ENCODE assay signal across 21 mouse cellular contexts in the genomic region with DNA sequence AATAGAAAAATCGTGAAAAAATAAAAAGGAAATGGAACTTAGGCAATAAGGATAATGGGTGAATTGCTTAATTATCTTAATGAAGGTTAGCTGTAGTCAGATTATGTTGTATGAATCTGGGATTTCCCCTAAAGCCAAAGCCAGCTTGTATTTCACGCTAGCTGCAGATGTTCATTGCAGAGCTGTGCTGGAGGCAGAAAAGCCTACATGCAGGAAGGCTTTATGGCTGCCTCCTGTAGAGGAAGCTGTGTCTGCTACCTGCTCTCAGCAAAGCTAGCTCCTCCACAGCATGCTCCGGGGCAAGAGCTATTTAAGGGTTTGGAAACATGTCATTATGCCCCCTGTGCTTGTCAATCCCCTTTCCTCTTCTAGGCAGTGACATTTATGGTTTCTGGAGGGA. TPM values are rescaled to one million over a fixed set of nuclear protein-coding genes. Genes with fewer than 3 reads are reported as not detected.
DNase-seq lines count a peak whose midpoint lies in the region; ATAC-seq and TF ChIP-seq lines count a peak whose summit lies in the region.
"Had no signal": no experiment of that assay in that cellular context is flagged by ENCODE, and none has a peak within 500 bp of the region (broad histone marks: within the 10 kb centered on the region; RNA-seq: fewer than 3 reads in every experiment).

No protein-coding gene starts in this region.

- peak; percentile 15 for DNase-seq in embryonic facial prominence, embryonic 11.5 days (ENCODE audit: low spot score)
- no peak for DNase-seq in embryonic facial prominence, embryonic 10.5 days (ENCODE audit: low spot score)
- DNase-seq in brain, embryonic 14.5 days (ENCODE audit: low read depth): peak; percentile 11
- no peak for DNase-seq in kidney, postnatal 25 days
- DNase-seq in lung, postnatal 36 days: no peak
- DNase-seq: adrenal gland, postnatal 10 days; B cell, adult 2 months; cerebellum, adult 18-20 months; cerebellum, adult 9-11 months; cerebellum, postnatal 36 days; gastrocnemius, postnatal 10 days; heart, adult 18-20 months; heart, postnatal 14 days had no signal

- no peaks in the 10 kb centered on the region for H3K36me3 ChIP-seq in embryonic facial prominence, embryonic 11.5 days (replicated peaks; ENCODE audit: control insufficient read depth, insufficient read depth, low read depth, low read length)
- H3K36me3 ChIP-seq in embryonic facial prominence, embryonic 10.5 days (replicated peaks): no peaks in the 10 kb centered on the region
- no peaks in the 10 kb centered on the region for H3K36me3 ChIP-seq in neural tube, embryonic 13.5 days
- no peaks in the 10 kb centered on the region for H3K36me3 ChIP-seq in neural tube, embryonic 15.5 days
- H3K36me3 ChIP-seq: forebrain, embryonic 15.5 days; heart, embryonic 10.5 days; heart, embryonic 15.5 days; hindbrain, embryonic 13.5 days had no signal

- no peak overlapping the region for H3K27ac ChIP-seq in embryonic facial prominence, embryonic 11.5 days (replicated peaks; ENCODE audit: low read depth, low read length)
- no peak overlapping the region for H3K27ac ChIP-seq in embryonic facial prominence, embryonic 10.5 days (replicated peaks)
- H3K27ac ChIP-seq in neural tube, embryonic 13.5 days (replicated peaks): 0 out of 2 replicates have a peak overlapping the region, but pooled peaks have one; percentile 13
- H3K27ac ChIP-seq in neural tube, embryonic 15.5 days (replicated peaks): no peak overlapping the region
- H3K27ac ChIP-seq: forebrain, embryonic 15.5 days; heart, embryonic 10.5 days; heart, embryonic 15.5 days; hindbrain, embryonic 13.5 days; hindbrain, postnatal 0 days had no signal

- 50% methylated on average over 3 of the region's 3 CpGs for WGBS in embryonic facial prominence, embryonic 11.5 days
- 54% methylated on average over 3 of the region's 3 CpGs for WGBS in embryonic facial prominence, embryonic 10.5 days
- WGBS in neural tube, embryonic 13.5 days: 58% methylated on average over 3 of the region's 3 CpGs
- 55% methylated on average over 3 of the region's 3 CpGs for WGBS in neural tube, embryonic 15.5 days

- H3K9ac ChIP-seq in embryonic facial prominence, embryonic 11.5 days (replicated peaks; ENCODE audit: low read length): no peak overlapping the region
- H3K9ac ChIP-seq in neural tube, embryonic 13.5 days: no peak overlapping the region
- no peak overlapping the region for H3K9ac ChIP-seq in neural tube, embryonic 15.5 days (replicated peaks)
- H3K9ac ChIP-seq: forebrain, embryonic 15.5 days; heart, embryonic 15.5 days; hindbrain, embryonic 13.5 days had no signal

- ATAC-seq in embryonic facial prominence, embryonic 11.5 days (replicated peaks; ENCODE audit: insufficient number of reproducible peaks, low FRiP score, low TSS enrichment, low read depth): no peak
- ATAC-seq in neural tube, embryonic 13.5 days (ENCODE audit: low read depth): no peak
- no peak for ATAC-seq in neural tube, embryonic 15.5 days (ENCODE audit: low FRiP score)
- ATAC-seq: CD4-positive, CD25-positive, alpha-beta regulatory T cell, adult 4 months; forebrain, embryonic 15.5 days; hindbrain, postnatal 0 days had no signal

- no peak for TF ChIP-seq POLR2A in brain, embryonic 14.5 days (IDR thresholded peaks at IDR 0.05; ENCODE audit: borderline replicate concordance, extremely low read depth, insufficient read depth, insufficient read length, poor library complexity, severe bottlenecking)

- H3K4me3 ChIP-seq in embryonic facial prominence, embryonic 11.5 days (ENCODE audit: low read depth, low read length): no peak overlapping the region
- H3K4me3 ChIP-seq in embryonic facial prominence, embryonic 10.5 days: no peak overlapping the region
- H3K4me3 ChIP-seq in neural tube, embryonic 13.5 days: no peak overlapping the region
- no peak overlapping the region for H3K4me3 ChIP-seq in neural tube, embryonic 15.5 days (replicated peaks)
- H3K4me3 ChIP-seq: forebrain, embryonic 15.5 days; heart, embryonic 10.5 days; heart, embryonic 15.5 days; hindbrain, embryonic 13.5 days had no signal

- H3K4me1 ChIP-seq in embryonic facial prominence, embryonic 11.5 days (ENCODE audit: control insufficient read depth, insufficient read depth, low read length): no peaks in the 10 kb centered on the region
- H3K4me1 ChIP-seq in embryonic facial prominence, embryonic 10.5 days: peaks cover 6% of the 10 kb centered on the region
- no peaks in the 10 kb centered on the region for H3K4me1 ChIP-seq in neural tube, embryonic 13.5 days (replicated peaks)
- no peaks in the 10 kb centered on the region; the same call in 1 of the 2 replicates for H3K4me1 ChIP-seq in neural tube, embryonic 15.5 days
- H3K4me1 ChIP-seq: forebrain, embryonic 15.5 days; heart, embryonic 10.5 days; heart, embryonic 15.5 days had no signal

- no peak overlapping the region for H3K4me2 ChIP-seq in embryonic facial prominence, embryonic 11.5 days (ENCODE audit: low read depth, low read length)
- no peak overlapping the region for H3K4me2 ChIP-seq in neural tube, embryonic 13.5 days
- no peak overlapping the region for H3K4me2 ChIP-seq in neural tube, embryonic 15.5 days
- H3K4me2 ChIP-seq: forebrain, embryonic 15.5 days; heart, embryonic 15.5 days; hindbrain, embryonic 13.5 days had no signal

- no peaks in the 10 kb centered on the region for H3K9me3 ChIP-seq in embryonic facial prominence, embryonic 11.5 days (replicated peaks; ENCODE audit: control insufficient read depth, low read length)
- H3K9me3 ChIP-seq in embryonic facial prominence, embryonic 10.5 days: no peaks in the 10 kb centered on the region
- H3K9me3 ChIP-seq in neural tube, embryonic 13.5 days: no peaks in the 10 kb centered on the region
- no peaks in the 10 kb centered on the region for H3K9me3 ChIP-seq in neural tube, embryonic 15.5 days (replicated peaks)
- H3K9me3 ChIP-seq: forebrain, embryonic 15.5 days; heart, embryonic 10.5 days; heart, embryonic 15.5 days; hindbrain, embryonic 13.5 days had no signal

- TF ChIP-seq CTCF in brain, embryonic 14.5 days (IDR thresholded peaks at IDR 0.05; ENCODE audit: borderline replicate concordance, extremely low read depth, insufficient read depth, insufficient read length): no peak

- no peaks in the 10 kb centered on the region for H3K27me3 ChIP-seq in embryonic facial prominence, embryonic 11.5 days (ENCODE audit: control insufficient read depth, insufficient read depth, low read length)
- no peaks in the 10 kb centered on the region for H3K27me3 ChIP-seq in embryonic facial prominence, embryonic 10.5 days (replicated peaks; ENCODE audit: low read depth, poor library complexity, severe bottlenecking)
- no peaks in the 10 kb centered on the region for H3K27me3 ChIP-seq in neural tube, embryonic 13.5 days
- H3K27me3 ChIP-seq in neural tube, embryonic 15.5 days (replicated peaks): no peaks in the 10 kb centered on the region
- H3K27me3 ChIP-seq: forebrain, embryonic 15.5 days; heart, embryonic 15.5 days; hindbrain, embryonic 13.5 days had no signal

RNA-seq across cellular contexts. Expression of a gene that starts 9.3 kb away (rescaled TPM):
- 12.9 and 13.0 TPM in 2 replicates for polyA plus RNA-seq in embryonic facial prominence, embryonic 11.5 days (2014; fragmentation: Nextera tagmentation; extraction: Ambion mirVana)
- polyA plus RNA-seq in embryonic facial prominence, embryonic 10.5 days (2016; fragmentation: Nextera tagmentation; extraction: Ambion mirVana): 4.9 and 6.9 TPM in 2 replicates
- 17.0 and 20.7 TPM in 2 replicates for polyA plus RNA-seq in neural tube, embryonic 13.5 days (2015; fragmentation: Nextera tagmentation; extraction: Ambion mirVana)
- polyA plus RNA-seq in neural tube, embryonic 15.5 days (2015; fragmentation: Nextera tagmentation; extraction: Ambion mirVana): 21.9 and 25.2 TPM in 2 replicates
- 20.5 and 30.2 TPM in 2 replicates for polyA plus RNA-seq in brain, embryonic 14.5 days (2012; rRNA removed)
- polyA plus RNA-seq: CD4-positive, CD25-positive, alpha-beta regulatory T cell, adult 4 months had no signal

Comparison
In these comparisons a context has a peak if more than half of its experiments do, and no peak if none do; other contexts are left out.
1. DNase-seq: peak in embryonic facial prominence, embryonic 11.5 days (single experiment) and brain, embryonic 14.5 days (single experiment); none in embryonic facial prominence, embryonic 10.5 days (single experiment), kidney, postnatal 25 days (0 of 2) and lung, postnatal 36 days (single experiment).